Mouse (Mus musculus) thymus, postnatal 4 days (tissue): Measurements from ENCODE around the gene Chmp3.

Experiments
- DNase-seq: peaks from one replicate; pipeline ENCODE4 v3.0.0; 2021

Gene Chmp3

DNA sequence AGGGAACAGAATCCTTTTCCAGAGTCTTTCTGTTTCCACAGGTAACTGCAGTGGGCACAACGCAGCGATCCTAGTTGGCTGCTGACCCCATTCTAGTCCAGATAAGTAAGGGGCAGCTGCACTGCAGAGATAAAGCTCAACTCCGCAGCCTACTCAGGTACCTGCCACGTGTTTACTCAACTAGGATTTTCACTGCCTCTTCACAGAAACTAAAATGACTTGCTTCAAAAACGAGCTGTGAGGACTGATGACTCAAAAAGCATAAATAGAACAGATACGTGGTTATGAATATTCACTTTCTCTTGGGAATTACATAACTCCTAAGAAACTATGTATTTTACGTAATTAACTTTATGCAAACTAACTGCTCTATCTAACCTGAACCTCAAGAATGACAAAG lies 66.4 kb downstream of the Chmp3 start:
- no peak for DNase-seq

DNA sequence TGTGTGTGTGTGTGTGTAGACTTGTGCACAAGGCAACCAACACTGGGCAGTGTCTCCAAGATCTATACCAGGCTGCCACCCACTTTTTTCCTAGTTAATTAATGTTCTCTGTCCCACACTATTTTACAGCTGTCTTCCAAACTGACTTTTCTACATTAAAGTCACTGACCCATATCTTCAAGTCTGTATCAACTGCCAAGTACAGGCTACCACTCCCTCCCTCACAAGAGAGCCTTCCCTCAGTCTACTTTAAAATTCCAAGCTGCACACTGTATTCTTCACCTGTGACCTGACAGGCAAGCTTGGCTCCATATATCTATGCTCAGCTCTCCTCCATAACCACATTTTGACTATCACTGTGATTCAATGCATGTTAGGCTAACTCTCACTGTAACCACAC lies 69.6 kb downstream of the Chmp3 start:
- no peak for DNase-seq

DNA sequence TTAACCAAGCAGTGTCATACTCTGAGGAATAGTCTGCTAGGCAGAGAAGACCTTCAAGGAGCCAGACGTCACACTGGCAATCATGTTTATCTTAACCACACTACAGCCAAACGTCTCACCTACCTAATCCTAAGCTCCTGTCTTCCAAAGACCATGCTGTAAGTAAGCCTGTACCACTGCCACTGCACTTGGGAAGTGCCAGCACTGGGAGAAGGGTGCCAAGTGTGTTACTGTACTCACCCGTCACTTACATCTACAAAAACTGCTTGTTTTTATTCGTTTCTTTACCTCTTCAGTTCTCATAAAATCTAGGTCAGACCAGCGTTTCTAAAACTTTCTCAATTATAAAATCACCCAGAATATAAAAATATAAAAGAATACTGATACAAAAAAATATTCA lies 73.4 kb downstream of the Chmp3 start:
- no peak for DNase-seq

DNA sequence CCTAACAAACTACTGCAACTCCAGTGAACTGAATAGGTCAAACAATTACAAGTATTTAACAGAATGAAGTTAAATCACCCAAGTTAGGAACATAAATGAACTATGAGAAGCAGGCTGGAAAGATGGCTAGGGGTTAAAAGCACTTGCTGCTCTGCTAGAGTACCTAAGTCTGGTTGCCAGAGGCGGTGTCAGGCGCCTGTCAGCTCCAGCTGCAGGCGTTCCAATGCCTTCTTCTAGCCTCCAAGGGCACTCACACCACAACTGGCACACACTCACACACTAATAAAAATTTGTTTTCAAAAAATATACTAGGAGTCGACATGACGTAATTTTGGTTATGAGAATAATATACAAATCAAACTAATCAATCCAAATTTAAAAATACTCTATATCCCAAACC lies 78.0 kb downstream of the Chmp3 start:
- DNase-seq: no peak

DNA sequence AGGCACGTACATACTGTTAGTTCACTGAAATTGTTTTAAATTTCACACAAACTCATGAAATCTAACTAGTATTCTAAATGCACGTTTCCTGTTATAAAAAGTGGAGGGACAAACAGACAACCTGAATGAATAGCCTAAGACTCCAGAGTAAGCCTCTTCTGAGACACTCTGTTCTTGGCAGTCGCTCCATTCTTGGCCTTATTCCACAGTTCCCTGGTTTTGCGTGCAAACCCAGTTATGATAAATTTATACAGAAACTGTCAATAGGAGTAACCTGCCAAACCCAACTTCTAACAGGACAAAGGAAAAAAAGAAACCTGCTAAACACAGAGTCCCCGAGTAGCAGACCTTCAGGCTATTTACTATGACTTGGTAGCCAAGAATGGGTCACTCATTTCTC lies 78.4 kb downstream of the Chmp3 start:
- no peak for DNase-seq

DNA sequence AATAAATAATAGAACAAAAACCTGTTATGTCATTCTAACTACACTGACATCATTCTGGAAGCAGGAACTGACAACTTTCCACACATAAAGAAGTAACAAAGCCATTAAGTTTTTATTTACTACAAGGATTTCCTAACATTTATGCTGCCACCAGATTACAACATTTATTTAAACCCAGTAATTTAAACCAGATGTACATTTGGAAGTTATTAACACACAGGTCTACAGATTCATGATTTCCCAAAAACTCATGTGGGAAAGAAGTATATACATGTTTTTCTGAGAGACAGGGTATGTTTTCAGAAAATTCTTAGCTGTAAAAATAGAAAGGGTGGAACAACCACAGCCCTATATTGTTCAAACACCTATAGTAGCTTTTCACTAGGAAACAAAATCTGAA lies 81.1 kb downstream of the Chmp3 start:
- no peak for DNase-seq

DNA sequence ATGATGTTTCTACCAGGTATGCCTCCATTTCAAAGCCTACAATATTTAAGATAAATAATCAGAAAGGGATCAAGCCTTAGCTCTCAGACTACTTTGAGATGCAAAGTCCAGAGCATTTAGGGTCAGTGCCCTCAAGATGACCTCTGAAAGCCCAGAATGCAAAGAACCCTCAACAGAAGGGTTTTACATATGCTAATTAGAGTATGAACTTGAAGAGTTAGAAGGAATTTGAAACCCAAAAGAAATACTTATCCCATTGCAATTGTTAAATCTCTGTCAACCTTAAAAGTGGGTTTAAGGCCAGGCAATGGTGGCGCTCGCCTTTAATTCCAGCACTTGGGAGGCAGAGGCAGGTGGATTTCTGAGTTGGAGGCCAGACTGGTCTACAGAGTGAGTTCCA lies 82.4 kb downstream of the Chmp3 start:
- DNase-seq: no peak

DNA sequence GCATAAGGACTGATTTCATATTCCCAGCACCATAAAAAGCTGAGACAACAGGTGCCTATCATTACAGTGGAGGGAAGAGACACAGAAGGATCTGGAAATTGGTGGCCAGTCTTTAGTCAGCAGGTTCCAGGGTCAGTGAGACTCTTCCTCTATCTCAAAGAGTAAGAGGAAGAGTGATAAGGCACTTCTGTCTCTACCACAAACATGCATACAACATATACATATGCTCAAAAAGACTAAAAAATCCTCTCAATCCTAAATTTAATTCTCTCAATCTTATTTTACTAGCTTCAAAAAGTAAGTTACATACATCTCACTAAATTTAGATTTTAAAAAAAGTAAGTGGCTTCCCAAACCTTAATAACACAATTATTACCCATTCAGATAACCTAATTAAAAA lies 83.7 kb downstream of the Chmp3 start:
- no peak for DNase-seq

DNA sequence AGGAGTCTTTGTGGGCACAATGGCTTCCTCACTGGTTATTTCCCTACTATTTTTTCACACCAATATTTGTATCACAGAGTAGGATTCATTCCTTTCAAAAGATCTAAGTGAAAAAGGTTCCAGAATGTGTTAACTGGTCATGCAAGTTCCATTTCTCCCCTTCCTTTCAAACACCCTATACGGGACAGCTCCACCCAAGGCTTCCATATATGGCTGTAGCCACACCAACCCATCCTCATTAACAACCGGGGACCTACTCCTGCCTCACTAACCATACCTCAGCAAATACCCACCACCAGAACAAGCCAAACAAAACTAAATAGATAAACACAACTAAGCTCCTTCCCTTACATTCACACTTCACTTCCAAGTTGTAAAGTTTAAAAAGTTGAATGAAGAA lies 87.6 kb downstream of the Chmp3 start:
- no peak for DNase-seq

DNA sequence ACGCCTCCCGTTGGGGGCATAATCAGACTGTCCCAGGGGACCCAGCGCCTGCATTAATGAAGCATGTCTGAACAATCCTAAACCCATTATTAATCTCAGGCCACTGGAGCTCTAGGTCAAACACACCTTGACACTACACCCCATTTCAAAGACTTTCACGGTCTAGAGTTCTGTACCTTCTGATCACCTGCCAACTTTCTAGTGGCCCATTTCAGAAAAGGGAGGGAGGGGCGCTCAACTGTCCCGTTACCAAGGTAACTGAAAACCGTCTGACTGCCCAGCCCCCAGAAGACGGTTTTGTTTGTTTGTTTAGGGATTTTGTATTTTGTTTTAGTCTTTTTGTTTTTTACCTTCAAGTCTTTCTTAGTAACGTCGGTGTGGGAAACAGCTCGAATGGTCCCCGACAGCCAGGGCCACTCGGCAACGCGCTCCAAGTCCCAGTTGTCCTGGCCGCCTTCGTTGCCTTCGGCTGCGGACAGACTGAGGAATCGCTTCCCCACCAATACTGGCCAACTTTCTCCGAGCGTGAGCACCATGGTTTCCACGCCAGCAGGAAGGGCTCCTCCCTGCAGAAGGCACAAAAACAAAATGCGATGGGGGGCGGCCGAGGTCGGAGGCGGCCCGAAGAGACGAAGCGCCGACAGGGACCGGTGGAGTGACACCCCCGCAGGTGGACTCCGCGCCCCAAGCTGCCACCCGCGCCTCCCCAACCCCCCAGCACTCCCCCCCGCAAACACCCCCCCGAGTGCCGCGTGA lies 88.3 kb downstream of the Chmp3 start:
- peak; percentile 68 for DNase-seq
